ENCODE assay signal across 30 mouse cellular contexts in genomic region chr5:144504239-144504638, GRCm38 (mm10). TPM values are rescaled to one million over a fixed set of nuclear protein-coding genes. Genes with fewer than 3 reads are reported as not detected.
DNase-seq lines count a peak whose midpoint lies in the region; ATAC-seq and TF ChIP-seq lines count a peak whose summit lies in the region.
"Had no signal": no experiment of that assay in that cellular context is flagged by ENCODE, and none has a peak within 500 bp of the region (broad histone marks: within the 10 kb centered on the region; RNA-seq: fewer than 3 reads in every experiment).

No protein-coding gene starts in this region.

- TF ChIP-seq CTCF in left cerebral cortex, adult 2 months (IDR thresholded peaks at IDR 0.05) = no peak
- no peak for TF ChIP-seq CTCF in CH12.LX (conservative IDR thresholded peaks at IDR 0.05 in 1 of 2, IDR thresholded peaks at IDR 0.05 in 1 of 2; ENCODE audit: low read depth in 2 of 2, low read length in 2 of 2)

- in situ Hi-C loops in CH12.LX (cut with MboI; ENCODE audit: low pct_ligation_motif_present, low pct_unique_long_range_greater_than_20kb, low sequenced_read_pairs) = no loop called here

- dilution Hi-C loops in CH12.LX (cut with MboI; ENCODE audit: extremely low pct_ligation_motif_present, extremely low pct_unique_long_range_greater_than_20kb, low sequenced_read_pairs) = no loop called here

- H3K36me3 ChIP-seq in CH12.LX (replicated peaks in 1 of 2; ENCODE audit: control insufficient read depth in 1 of 2, insufficient read depth in 1 of 2, low read length in 1 of 2) = no peaks in the 10 kb centered on the region
- no peaks in the 10 kb centered on the region for H3K36me3 ChIP-seq in embryonic facial prominence, embryonic 10.5 days (replicated peaks)
- H3K36me3 ChIP-seq: forebrain, embryonic 10.5 days; heart, embryonic 12.5 days; heart, embryonic 15.5 days; hindbrain, embryonic 10.5 days; hindbrain, embryonic 13.5 days had no signal

- no peak overlapping the region for H3K27ac ChIP-seq in left cerebral cortex, adult 2 months
- H3K27ac ChIP-seq in CH12.LX (ENCODE audit: insufficient read depth, low read depth) = no peak overlapping the region
- no peak overlapping the region for H3K27ac ChIP-seq in embryonic facial prominence, embryonic 10.5 days (replicated peaks)
- H3K27ac ChIP-seq: forebrain, embryonic 10.5 days; heart, embryonic 15.5 days; hindbrain, embryonic 10.5 days; hindbrain, embryonic 13.5 days had no signal

- H3K4me2 ChIP-seq in CH12.LX (ENCODE audit: insufficient read depth, low read depth, poor library complexity, severe bottlenecking) = no peak overlapping the region
- H3K4me2 ChIP-seq: heart, embryonic 12.5 days; heart, embryonic 15.5 days; hindbrain, embryonic 13.5 days had no signal

- TF ChIP-seq RAD21 in CH12.LX (IDR thresholded peaks at IDR 0.05; ENCODE audit: low read depth, low read length) = no peak

- no peak for TF ChIP-seq POLR2A in CH12.LX (IDR thresholded peaks at IDR 0.05; ENCODE audit: low read depth, low read length)

- ATAC-seq in frontal cortex, adult (ENCODE audit: low TSS enrichment) = peak; percentile 76
- ATAC-seq: forebrain, embryonic 14.5 days; hindbrain, embryonic 16.5 days; intestine, embryonic 16.5 days had no signal

- H3K4me1 ChIP-seq in CH12.LX (ENCODE audit: control insufficient read depth in 1 of 2, insufficient read depth in 2 of 2) = peaks cover 0 to 11% of the 10 kb centered on the region in 2 experiments; a peak in 2 of 4 replicates
- peaks cover 8% of the 10 kb centered on the region for H3K4me1 ChIP-seq in embryonic facial prominence, embryonic 10.5 days
- H3K4me1 ChIP-seq: heart, embryonic 12.5 days; heart, embryonic 15.5 days had no signal

- H3K79me2 ChIP-seq in CH12.LX (replicated peaks; ENCODE audit: control insufficient read depth, extremely low read depth, insufficient read depth, poor library complexity, severe bottlenecking) = no peaks in the 10 kb centered on the region

- no peak for TF ChIP-seq EP300 in CH12.LX (IDR thresholded peaks at IDR 0.05; ENCODE audit: low read length)

- no peak for DNase-seq in frontal cortex, postnatal 25 days (ENCODE audit: low spot score in 2 of 2)
- peak; percentile 12 to 18 for DNase-seq in left cerebral cortex, postnatal 36 days (ENCODE audit: low spot score in 2 of 2)
- no peak for DNase-seq in left cerebral cortex, adult 2 months (ENCODE audit: extremely low spot score in 1 of 2, low spot score in 2 of 2)
- DNase-seq in CH12.LX (ENCODE audit: extremely low read depth) = peak; percentile 28
- peak; percentile 11 for DNase-seq in right cerebral cortex, postnatal 25 days
- DNase-seq in embryonic facial prominence, embryonic 10.5 days (ENCODE audit: low spot score) = no peak
- DNase-seq: adrenal gland, adult 2 months; adrenal gland, postnatal 14 days; B cell, adult 2 months; cerebellum, adult 11-12 months; cerebellum, adult 8-10 months; cerebellum, postnatal 10 days; cerebellum, postnatal 36 days; embryo, embryonic 11 days; gastrocnemius, postnatal 10 days; gastrocnemius, postnatal 36 days; heart, adult 11 months; heart, postnatal 10 days; heart, postnatal 36 days had no signal

- H3K27me3 ChIP-seq in CH12.LX (replicated peaks) = no peaks in the 10 kb centered on the region
- H3K27me3 ChIP-seq in embryonic facial prominence, embryonic 10.5 days (replicated peaks; ENCODE audit: low read depth, poor library complexity, severe bottlenecking) = peaks cover 7% of the 10 kb centered on the region; the same call in 1 of the 2 replicates
- H3K27me3 ChIP-seq: heart, embryonic 15.5 days had no signal

- intact Hi-C loops in left cerebral cortex, postnatal 36 days (cut with DNase I) = no loop called here
- intact Hi-C loops in left cerebral cortex, adult 2 months (cut with DNase I) = no loop called here

- WGBS in embryonic facial prominence, embryonic 10.5 days = 91% methylated on average over 10 of the region's 10 CpGs

- no peak overlapping the region for H3K4me3 ChIP-seq in left cerebral cortex, adult 2 months
- no peak overlapping the region for H3K4me3 ChIP-seq in CH12.LX (replicated peaks in 1 of 3; ENCODE audit: low read depth in 2 of 3, low read length in 2 of 3, poor library complexity in 1 of 3)
- no peak overlapping the region for H3K4me3 ChIP-seq in embryonic facial prominence, embryonic 10.5 days
- H3K4me3 ChIP-seq: forebrain, embryonic 10.5 days; heart, embryonic 12.5 days; heart, embryonic 15.5 days; hindbrain, embryonic 10.5 days; hindbrain, embryonic 13.5 days had no signal

- peaks cover 9% of the 10 kb centered on the region for H3K9me3 ChIP-seq in CH12.LX (replicated peaks; ENCODE audit: low read length)
- no peaks in the 10 kb centered on the region for H3K9me3 ChIP-seq in embryonic facial prominence, embryonic 10.5 days
- H3K9me3 ChIP-seq: heart, embryonic 15.5 days; hindbrain, embryonic 13.5 days had no signal

- no peak overlapping the region for H3K9ac ChIP-seq in CH12.LX (ENCODE audit: insufficient read depth, low read depth)
- H3K9ac ChIP-seq: heart, embryonic 12.5 days; heart, embryonic 15.5 days; hindbrain, embryonic 13.5 days had no signal

TF ChIP-seq in CH12.LX, 34 proteins besides CTCF, POLR2A, EP300 and RAD21:
- TF ChIP-seq USF2 (conservative IDR thresholded peaks at IDR 0.05; ENCODE audit: low read depth, low read length) (no peak), MEF2A (IDR thresholded peaks at IDR 0.05; ENCODE audit: borderline replicate concordance, low read depth, low read length) (0 out of 2 replicates have a peak, but pooled peaks have one; percentile 16)

RNA-seq across cellular contexts. Expression of gene Nptx2, which starts 41.5 kb away (rescaled TPM):
- total RNA-seq in left cerebral cortex, postnatal 36 days (2021) = 100 to 1,000 TPM; 101 to 102 TPM
- total RNA-seq in left cerebral cortex, adult 2 months (2021) = 100 to 1,000 TPM; 125 to 133 TPM
- total RNA-seq in CH12.LX (2012; rRNA removed) (not detected in 2 replicates), CH12.LX (2014; rRNA removed) (not detected in 2 replicates)
- not detected in 2 replicates for polyA plus RNA-seq in CH12.LX (2012; ENCODE audit: insufficient read length, low read depth)
- 0.77 and 1.1 TPM in 2 replicates for polyA plus RNA-seq in embryonic facial prominence, embryonic 10.5 days (2016; fragmentation: Nextera tagmentation; extraction: Ambion mirVana)
- total RNA-seq: gastrocnemius, adult 18-20 months; gastrocnemius, postnatal 36 days; MEL had no signal

Comparison
In these comparisons a context has a peak if more than half of its experiments do, and no peak if none do; other contexts are left out.
1. DNase-seq: peak in left cerebral cortex, postnatal 36 days (2 of 2), CH12.LX (single experiment) and right cerebral cortex, postnatal 25 days (single experiment); none in frontal cortex, postnatal 25 days (0 of 2), left cerebral cortex, adult 2 months (0 of 2) and embryonic facial prominence, embryonic 10.5 days (single experiment).
2. RNA of gene Nptx2, which starts 41.5 kb away (total RNA-seq): 125 to 133 TPM in left cerebral cortex, adult 2 months and 101 to 102 TPM in left cerebral cortex, postnatal 36 days; not detected in CH12.LX; every median in the first group is over 100 times any median in the second.